Mouse (Mus musculus) cerebellum, adult 11 months (tissue): ENCODE measurements at regions not wholly inside any gene's neighbourhood (a gene's known extent, or its start where the extent isn't known, plus 50 kb on each side); places are given as distances from the start of the nearest gene placed in this dataset.

ENCODE experiments used
- DNase-seq: peaks from one replicate; pipeline ENCODE4 v3.0.0; 2022

DNA sequence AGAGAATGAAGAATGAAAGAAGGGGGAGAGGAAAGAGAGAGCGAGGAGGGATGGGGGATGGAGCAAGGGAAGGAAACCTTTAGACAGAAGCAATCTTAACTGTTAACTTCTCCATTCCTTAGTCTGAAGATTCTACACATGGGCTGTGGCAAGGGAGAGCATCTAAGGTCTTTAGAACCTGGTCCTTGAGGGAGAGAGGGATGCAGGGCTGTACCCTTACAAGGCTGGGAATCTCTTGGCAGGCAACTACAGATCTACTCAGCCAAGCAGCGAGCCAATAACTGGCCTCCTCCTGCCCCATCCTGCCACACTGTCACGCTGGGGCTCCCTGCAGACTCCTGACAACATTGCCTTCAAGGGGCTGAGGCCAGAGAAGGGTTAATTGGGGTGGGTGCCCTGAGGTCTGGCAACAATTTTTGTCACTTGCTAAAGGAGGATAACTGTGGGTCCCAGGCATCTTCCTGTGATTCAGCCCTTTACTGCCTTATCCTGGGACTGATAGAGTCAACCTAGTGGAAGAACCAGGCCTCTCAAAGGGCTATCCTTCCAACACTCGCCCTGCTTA, 205.7 kb downstream of the Rpap3 start:
- no peak for DNase-seq

DNA sequence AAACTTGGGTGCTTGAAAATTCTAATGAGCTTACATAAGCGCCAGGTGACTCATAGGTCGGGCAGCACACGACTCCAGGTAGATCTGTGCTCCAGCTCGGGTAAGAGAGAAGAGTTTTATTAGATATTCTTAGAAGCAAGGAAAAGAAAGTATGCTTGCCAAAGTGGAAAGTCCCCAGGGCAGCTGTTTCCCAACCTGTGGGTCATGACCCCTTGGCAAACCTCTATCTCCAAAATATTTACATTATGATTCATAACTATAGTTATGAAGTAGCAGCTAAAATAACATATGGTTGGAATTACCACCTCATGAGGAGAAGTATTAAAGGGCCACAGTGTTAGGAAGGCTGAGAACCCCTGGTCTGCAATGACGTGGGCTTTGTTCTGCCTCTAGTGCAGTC, 206.4 kb downstream of the Rpap3 start:
- DNase-seq = no peak

DNA sequence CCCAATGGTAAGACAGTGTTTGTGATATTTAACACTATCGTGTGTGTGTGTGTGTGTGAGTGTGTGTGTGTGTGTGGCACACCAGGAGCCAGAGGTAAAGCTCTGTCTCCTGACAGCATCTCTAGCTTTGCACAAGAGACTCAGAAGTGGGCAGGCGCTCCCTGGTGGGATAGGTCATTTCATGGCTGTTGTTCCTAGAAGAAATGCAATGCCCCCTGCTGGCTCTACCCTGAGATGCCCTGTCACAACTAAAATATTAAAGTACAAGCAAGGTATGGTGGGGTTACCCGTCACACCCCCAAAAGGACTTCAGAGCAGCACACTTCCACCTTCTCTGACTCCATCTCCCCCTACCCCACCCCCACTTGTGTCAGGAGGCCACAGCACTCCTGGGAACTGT, 207.2 kb downstream of the Rpap3 start:
- no peak for DNase-seq

DNA sequence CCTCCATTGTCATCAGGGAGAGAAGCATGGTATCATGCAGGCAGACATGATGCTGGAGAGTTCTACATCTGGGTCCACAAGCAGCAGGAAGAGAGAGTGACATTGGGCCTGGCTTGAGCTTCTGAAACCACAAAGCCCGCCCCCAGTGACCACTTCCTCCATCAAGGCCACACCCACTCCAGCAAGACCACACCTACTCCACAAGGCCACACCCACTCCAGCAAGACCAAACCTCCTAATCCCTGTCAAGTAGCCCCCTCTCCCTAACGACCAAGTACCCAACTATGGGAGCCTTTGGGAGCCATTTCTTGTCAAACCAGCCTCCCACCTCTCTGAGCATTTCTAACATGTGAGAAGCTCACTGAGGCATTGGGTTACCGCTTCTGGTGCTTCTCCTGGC, 209.6 kb downstream of the Rpap3 start:
- DNase-seq = no peak

DNA sequence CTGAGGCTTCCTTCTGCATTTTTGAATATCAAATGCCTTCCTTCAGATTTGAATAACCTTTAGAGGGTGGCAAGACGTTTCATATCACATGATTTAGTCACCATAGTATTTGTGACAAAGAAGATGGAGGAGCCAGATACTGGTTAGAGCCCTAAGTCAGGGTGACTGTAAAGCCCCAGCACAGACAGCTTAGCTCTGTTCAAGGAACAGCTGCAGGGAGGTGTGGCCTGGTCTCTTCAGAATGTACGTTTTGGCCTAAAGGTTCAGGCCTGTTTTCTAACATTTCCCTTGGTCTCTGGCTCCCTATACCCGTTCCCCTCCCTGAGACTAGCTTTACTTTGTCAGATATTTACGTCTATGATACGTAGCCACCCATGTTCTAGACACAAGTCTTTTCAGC, 212.3 kb downstream of the Rpap3 start:
- DNase-seq = no peak

DNA sequence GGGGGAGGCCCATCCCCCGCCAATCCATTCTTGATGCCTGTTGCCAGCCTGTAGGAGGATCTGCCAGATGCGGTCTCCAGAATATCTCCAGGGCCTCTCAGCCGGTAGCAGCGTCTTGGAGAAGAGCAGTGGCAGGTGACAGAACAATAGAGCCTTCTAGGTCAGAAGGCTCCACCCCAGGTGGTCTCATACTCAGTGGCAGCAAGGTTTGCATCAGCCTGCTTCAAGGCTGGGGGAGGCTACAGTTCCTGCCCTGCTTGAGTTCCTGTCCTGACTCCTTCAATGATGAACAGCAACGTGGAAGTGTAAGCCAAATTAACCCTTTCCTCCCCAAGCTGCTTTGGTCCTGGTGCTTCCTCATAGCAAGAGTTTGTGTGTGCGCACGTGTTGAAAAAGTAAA, 213.8 kb downstream of the Rpap3 start:
- no peak for DNase-seq

DNA sequence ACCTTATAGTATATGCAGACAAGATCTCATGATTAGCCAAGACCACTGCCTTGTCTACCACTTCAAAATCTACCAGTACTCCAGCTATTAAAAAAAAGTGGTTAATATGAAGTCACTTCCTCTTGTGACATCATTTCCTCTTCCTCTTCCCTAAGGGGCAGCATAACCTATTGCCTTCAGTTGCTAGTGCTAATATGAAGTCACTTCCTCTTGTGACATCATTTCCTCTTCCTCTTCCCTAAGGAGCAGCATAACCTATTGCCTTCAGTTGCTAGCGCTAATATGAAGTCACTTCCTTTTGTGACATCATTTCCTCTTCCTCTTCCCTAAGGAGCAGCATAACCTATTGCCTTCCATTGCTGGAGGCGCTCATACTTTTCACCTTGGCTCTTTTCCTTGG, 218.2 kb downstream of the Rpap3 start:
- DNase-seq = no peak

DNA sequence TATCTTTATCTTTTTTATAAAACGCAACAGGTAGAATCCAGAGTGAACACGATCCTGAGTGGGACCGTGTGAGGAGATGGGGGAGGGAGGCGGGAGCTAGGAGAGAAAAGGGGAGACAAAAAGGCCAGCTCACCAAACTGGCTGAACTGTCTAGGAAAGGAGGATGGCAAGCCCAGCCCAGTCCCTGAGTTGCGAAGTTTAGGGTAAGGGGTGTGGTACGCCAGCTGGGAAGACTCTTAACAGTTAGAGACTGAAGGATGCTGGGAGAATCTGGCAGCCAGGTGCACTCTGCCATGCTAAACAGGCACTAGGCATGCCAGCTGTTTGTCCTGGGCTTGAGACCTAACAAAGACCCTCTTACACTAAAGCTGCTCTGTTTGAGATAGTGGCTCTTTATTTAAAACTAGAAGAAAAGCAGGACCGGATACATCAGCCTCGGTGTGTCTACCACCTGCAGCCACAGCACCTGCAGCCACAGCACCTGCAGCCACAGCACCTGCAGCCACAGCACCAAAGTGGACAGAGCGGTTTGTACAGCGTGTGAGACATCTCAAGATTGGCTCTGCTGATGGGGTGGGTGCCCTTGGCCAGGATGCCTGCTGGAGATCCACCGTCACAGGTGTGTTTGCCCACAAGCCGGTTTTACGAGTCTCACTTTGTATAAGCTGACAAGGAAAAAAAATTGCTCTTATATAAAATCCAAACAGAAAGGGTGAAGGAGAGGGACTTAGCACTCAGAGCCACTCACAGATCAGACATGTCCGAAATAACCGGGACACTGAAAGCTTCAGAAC, 225.1 kb upstream of the Amigo2 start:
- DNase-seq = no peak

DNA sequence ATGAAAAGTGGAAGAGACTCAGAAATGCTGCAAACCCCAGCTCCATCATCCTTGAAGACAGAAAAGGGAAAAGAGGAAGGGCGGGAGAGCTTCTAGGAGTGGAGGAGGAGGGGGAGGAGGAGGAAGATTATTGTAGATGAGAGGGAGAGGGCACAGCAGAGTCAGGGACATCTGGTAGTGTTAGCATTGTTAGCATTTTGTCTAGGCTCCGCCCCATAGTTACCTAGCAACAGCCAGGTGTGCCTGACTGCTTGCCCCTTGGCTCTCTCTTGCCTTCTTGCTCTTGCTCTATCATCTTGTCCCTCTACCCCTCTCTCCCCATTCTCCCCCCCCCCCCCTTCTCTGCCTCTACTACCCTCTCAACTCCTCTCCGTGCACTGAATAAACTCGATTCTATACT, 224.4 kb upstream of the Amigo2 start:
- DNase-seq = no peak

DNA sequence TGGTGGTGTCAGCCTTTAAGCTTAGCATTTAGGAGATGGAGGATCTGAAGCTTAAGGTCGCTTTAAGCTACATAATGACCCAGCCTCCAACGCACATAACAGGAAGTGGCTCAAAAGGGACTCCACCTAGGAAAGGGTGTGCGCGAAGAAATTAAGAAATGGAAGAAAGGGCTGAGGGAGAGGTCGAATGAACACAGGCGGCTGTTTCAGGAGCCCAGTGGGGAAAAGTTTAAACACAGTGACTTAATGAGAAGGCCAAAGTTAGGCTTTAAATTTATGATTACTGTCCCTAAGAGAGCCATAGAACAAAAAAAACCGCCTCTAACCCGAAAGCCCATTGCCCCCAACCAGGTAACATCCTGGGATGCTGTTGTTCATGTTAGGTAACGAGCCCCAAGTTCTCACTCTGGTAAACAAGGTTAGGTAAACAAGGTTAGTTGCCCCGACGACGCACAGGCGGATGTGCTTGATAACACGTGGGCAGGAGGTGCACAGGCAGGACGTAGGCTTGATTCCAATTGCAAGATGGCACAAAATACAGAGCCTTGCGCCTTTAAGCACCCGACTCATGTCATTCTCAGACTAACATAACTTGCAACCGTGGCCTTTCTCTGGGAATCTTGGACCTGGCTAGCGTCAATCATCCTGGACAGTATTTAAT, 222.7 kb upstream of the Amigo2 start:
- no peak for DNase-seq

DNA sequence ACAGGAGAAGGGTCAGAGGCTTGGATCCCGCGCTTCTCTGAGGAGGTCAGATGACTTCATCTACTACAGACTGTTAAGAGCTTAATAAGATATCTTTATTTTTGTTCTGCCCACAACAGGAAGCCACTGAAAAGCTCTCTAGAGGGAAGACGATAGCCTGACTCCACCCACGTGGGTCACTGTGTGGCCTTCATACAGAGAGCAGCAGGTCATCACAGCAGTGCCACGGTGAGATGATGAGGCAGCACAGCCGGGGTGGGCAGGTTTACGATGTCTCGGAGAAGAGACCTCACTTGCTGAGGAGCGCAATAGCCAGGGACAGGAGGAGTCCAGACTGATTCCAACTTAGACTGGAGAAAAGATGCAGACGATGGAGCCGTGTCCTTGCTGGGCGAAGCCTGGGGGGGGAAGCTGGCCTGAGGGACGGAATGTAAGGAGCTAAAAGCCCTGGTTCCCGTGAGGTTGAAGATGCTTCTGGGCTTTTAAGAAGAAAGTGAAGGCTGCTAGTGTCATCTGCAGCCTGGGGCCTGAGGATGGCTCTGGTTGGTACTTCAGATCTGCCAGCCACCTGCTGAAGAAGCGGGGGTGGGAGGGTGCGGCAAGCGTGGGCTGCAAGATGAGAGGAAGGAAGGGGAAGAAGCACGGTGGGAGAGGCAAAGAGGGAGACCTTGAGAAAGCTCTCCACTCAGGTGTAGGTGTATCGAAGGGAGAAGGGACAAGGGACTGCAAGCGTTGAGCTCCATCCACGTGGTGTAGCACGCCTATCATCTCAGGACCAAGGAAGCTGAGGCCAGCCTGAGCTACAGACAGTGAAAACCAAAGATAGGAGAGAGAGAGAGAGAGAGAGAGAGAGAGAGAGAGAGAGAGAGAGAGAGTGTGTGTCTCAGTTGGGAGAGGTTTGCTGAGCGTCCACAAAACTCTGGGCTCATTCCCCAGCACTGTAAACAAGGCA, 221.9 kb upstream of the Amigo2 start:
- DNase-seq = no peak

DNA sequence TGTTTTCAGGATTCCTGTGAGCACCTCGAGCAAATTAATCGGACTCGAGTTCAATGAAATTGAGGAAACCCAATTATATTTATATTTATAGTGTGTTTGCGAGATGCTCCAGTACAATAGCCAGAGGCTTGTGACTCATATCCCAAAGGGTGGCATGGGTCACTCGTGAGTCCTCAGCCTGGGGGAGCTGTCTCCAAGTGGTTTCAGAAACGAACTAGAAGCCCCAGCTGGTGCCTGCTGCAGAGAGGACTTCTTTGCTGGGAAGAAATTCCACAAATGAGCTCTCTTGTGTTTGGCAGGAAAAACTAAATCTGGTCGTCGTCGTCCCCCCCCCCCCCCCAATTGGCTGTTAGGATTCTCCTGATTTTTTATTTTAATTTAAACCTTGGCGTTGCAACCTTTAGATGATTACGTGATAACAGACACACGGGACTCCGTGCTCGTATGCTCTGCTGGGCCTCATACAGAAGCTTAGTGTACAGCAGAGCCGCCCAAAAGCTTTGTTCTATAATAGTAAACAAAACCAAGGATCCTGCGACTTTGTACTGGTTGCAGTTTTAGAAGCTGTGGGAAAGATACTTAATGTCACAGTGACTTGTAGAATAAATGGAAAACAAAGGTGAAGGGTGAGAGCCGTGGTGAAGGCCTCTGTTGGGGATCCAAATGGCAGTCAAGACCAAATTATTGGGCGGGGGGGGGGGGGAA, 220.8 kb upstream of the Amigo2 start:
- DNase-seq = no peak

DNA sequence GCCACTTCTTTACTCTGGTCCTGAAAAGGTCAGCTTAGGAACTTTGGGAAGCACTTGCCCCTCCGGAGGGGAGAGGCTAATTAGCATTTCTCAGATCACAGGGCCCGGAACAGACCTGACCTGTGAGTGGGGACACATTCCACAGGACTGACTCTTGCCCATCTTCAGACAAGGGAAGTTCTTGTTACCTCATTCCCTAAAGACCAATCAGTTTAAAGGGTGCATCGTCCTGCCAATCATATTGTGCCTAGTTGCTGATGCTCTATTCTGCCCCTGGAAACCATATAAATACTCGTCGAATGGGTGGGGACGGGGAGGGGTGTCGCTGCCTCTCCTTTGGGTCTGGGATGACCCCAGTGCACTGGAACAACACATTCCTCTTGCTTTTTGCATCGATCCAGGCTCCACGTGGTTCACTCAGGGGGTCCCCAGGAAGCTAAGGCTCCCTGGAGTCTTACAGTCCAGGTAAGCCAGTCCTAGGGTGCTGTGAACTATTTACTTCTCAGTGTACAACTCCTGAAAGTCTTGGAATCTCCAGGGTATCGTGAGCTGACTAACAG, 219.9 kb upstream of the Amigo2 start:
- DNase-seq = no peak

DNA sequence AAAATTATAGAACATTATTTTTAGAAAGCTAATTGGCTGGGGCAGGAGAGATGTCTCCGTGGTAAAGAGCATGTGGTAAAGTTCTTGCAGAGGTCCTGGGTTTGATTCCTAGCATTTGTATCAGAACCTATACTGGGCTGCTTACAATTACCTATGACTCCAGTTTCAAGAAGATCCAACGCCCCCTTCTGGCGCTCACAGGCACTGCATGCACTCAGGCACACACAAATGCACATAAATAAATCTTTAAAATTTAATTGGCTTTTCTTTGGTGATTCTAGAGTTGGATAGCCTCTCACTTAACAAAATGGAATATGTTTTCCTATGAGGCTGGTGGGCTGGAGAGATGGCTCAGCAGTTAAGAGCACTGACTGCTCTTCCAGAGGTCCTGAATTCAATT, 219.0 kb upstream of the Amigo2 start:
- no peak for DNase-seq

DNA sequence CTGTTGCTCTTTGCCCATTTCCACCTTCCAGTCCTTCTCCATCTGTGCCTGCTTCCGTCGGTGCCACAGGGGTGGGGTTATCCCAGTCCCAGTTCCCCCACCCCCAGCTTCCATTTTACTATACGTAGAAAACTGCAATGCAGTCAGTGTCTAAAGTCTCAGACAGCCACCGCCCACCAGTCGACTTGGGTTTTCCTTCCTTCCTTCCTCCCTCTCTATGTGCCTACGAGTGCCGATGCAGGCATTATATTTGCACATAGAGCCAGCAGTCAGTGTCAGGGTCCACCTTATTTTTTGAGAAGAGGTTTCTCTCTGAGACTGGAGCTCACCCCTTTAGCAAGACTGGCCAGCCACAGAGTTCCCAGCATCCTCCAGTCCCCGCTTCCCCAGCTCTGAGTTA, 218.3 kb upstream of the Amigo2 start:
- DNase-seq = no peak

DNA sequence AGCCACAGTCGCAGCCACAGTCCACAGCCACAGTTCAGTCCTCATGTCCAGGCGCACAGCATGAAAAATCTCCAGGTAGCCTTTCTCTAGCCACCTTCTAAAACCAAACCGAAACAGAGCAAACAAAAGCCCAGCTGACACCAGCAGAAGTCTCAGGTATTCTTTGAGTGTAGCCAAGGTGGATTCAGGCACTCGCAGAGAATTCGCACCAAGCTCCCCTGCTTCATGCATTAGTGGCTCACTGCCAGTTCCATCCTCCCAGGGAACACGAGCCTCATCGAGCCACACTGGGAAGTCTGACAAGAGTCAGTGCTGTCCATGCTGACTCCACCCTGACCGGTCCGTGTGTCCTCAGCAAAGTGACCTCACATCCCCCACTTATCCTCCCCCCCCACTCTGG, 217.7 kb upstream of the Amigo2 start:
- no peak for DNase-seq

DNA sequence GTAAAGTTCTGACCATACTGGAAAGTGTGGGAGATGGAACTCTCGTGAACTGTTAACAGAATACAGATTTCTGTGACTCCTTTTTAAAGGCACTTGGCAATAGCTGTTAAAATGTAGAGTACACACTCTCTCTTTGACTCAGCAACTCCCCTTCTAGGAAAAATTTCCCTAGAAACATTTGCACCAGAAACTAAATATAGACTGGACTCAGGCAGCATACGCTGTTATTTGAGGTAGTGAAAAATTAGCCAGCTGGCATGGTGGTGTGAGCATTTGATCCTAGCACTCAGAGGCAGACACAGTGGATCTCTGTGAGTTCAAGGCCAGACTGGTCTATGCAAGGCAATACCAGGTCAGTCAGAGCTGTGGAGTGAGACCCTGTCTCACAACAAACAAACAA, 215.5 kb upstream of the Amigo2 start:
- DNase-seq = no peak

DNA sequence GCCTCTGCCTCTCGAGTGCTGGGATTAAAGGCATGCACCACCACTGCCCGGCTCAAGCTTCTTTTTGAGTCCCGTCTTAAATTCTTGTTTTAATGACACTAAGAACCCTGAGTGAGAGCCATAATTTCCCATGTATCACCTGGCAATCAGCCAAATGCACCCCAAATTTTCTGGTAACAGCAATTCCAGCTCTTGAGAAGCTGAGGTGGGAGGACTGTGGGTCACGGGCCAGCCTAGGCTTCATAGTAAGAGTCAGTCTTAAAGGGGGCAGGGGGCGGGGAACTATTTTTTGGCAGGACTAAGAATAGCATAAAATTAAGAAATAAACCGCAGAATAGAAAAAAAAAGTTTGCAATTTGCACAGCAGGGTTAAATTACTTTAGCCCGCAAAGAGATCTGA, 214.9 kb upstream of the Amigo2 start:
- no peak for DNase-seq

DNA sequence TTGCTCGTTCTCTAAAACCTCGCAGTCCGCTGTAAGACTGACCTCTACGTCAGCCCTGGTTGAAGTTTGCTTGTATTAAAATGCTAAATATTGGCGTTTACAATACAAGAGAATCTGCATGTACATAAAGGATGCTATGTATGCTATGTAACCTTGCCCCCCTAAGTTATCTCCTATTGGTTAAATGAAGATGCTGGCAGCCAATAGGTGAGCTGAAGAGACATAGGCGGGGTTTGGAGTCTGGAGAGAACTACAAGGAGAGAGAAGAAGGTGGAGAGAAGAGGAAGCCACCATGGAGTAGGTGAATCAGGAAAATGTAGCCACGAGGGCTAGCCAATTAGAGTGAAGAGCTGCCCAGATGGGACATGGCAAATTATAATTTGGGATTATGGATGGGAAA, 214.0 kb upstream of the Amigo2 start:
- no peak for DNase-seq

DNA sequence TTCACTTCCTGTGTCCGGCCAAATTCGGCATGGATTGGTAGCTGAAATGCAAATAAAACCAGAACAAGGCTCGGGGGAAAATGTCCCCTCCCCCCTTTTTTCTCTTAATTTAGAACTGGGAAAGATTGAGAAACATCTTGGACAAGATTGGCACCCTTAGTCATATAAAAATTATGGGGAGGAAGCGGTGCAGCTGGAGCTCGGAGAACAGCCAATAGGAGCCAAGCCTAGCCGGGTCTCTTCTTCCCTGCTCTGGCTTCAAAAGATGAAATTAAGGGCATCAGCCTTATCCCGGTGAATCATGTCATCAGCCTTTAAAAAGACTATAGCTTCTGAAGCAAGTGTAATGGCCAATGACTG, 213.3 kb upstream of the Amigo2 start:
- DNase-seq = no peak

DNA sequence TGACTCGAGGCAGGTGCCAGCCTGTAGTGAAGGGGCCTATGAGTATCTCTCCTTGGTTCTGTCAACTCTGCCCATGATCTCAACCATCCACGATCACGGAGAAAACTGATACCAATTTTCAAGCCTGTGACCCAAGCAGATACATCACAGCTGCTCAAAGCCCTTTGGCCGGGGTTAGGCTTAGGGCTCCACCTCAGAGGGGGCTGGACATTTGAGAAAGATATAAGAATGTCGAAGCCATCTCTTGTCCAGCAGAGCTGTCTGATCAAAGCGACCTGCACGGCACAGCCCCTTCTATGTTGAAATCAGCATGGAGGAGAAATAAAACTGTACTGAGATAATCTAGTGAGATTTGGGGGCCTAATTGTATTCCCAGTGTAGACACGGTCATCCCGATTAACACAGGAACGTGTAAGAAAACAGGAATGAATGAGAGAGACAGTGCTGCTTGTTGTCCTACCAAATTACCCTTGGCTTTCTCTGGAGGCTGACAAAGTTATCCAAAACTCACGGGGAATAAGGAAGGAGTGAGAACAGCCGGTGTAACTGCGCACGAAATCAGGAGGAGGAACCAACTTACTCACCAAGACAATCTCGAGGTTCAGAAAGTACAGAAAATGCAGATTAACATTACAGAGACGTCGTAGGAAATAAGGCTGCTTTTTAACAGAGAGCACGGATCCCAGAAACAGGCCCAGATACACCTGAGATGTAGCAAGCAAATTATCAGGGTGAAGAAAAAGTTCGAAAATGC, 212.7 kb upstream of the Amigo2 start:
- no peak for DNase-seq

DNA sequence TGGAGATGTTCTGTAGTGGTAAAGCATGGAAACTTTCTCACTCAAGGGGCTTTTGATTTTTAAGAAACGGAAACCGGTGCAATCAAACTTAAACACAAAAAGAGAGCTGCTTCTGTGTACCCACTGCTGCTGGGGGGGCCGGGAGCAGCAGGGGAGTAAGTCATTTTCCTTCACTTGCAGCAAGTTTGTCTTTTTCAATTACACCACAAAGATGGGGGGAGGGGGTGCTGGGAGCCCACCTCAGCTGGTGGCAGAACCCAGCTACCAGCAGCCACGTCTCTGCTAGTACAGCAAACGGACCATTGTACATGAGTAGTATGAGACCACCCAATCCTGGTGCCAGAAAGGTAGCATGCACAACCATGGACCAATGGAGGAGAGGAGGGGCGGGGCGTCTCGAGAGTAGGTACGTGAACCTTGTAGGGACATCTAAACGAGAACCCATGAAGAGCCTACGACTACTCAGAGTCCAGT, 211.7 kb upstream of the Amigo2 start:
- DNase-seq = no peak
